Mouse (Mus musculus) C2C12 (cell line): Measurements from ENCODE around the gene Dscam.

Experiments
- CEBPB ChIP-seq: IDR thresholded peaks from one replicate; pipeline ENCODE4 v1.6.1; 2011; ENCODE audit warnings: low read depth, mild to moderate bottlenecking, control low read depth, moderate library complexity
- CTCF ChIP-seq: IDR thresholded peaks from one replicate; pipeline ENCODE4 v1.5.1; 2011; ENCODE audit not compliant: control insufficient read depth, insufficient read depth, insufficient read length
- FOSL1 ChIP-seq: IDR thresholded peaks from one replicate; pipeline ENCODE4 v1.8.0; 2011; ENCODE audit warnings: mild to moderate bottlenecking, low read length; ENCODE audit not compliant: poor library complexity, insufficient read depth, severe bottlenecking
- MAX ChIP-seq: IDR thresholded peaks from one replicate; pipeline ENCODE4 v1.6.1; 2011; ENCODE audit warnings: mild to moderate bottlenecking, control low read depth
- USF1 ChIP-seq: IDR thresholded peaks from one replicate; pipeline ENCODE4 v1.6.1; 2011; ENCODE audit warnings: low read depth, mild to moderate bottlenecking, control low read depth, moderate library complexity

GRCm38 (mm10) chr16:96912836-96913235, 257.7 kb downstream of the Dscam start:
- TF ChIP-seq USF1 (no peak), CTCF (no peak), MAX (no peak), FOSL1 (no peak), CEBPB (no peak)
